Mouse (Mus musculus): ENCODE measurements at regions not wholly inside any gene's neighbourhood (a gene's known extent, or its start where the extent isn't known, plus 50 kb on each side); places are given as distances from the start of the nearest gene placed in this dataset.
A peak's percentile ranks its signal among the peaks of the same experiment; 100 is the strongest.

GRCm38 (mm10) chr3:34521357-34522053, 128.7 kb upstream of the Sox2 start:
- no peak overlapping the region for H3K27ac ChIP-seq (replicated peaks)
- H3K36me3 ChIP-seq, result no peaks in the 10 kb centered on the region
- H3K4me2 ChIP-seq (replicated peaks), result no peak overlapping the region
- no peak overlapping the region for H3K9ac ChIP-seq (replicated peaks)
- WGBS, result 64% methylated on average over 14 of the region's 14 CpGs
- 0 out of 2 replicates have a peak, but pooled peaks cover 9% of the 10 kb centered on the region for H3K9me3 ChIP-seq
- peaks cover 4% of the 10 kb centered on the region; the same call in 1 of the 2 replicates for H3K27me3 ChIP-seq
- H3K4me1 ChIP-seq, result peaks cover 7% of the 10 kb centered on the region
- H3K4me3 ChIP-seq, result no peak overlapping the region
- ATAC-seq (ENCODE audit: low FRiP score, low read depth), result peak; percentile 83

GRCm38 (mm10) chr3:34512503-34513145, 137.6 kb upstream of the Sox2 start:
- H3K4me2 ChIP-seq (replicated peaks), result no peak overlapping the region
- no peak for ATAC-seq (ENCODE audit: low FRiP score, low read depth)
- no peaks in the 10 kb centered on the region for H3K36me3 ChIP-seq
- H3K9ac ChIP-seq (replicated peaks), result no peak overlapping the region
- H3K9me3 ChIP-seq, result 0 out of 2 replicates have a peak, but pooled peaks cover 4% of the 10 kb centered on the region
- peaks cover 8% of the 10 kb centered on the region; the same call in 1 of the 2 replicates for H3K27me3 ChIP-seq
- H3K27ac ChIP-seq (replicated peaks), result no peak overlapping the region
- peaks cover 7% of the 10 kb centered on the region; the same call in 1 of the 2 replicates for H3K4me1 ChIP-seq
- H3K4me3 ChIP-seq, result no peak overlapping the region
- 92% methylated on average over 13 of the region's 13 CpGs for WGBS

GRCm38 (mm10) chr3:34510723-34511122, 139.5 kb upstream of the Sox2 start:
- Histone ChIP-seq H3K9ac (replicated peaks) (no peak overlapping the region), H3K27ac (replicated peaks) (no peak overlapping the region)

GRCm38 (mm10) chr3:34509160-34509559, 141.0 kb upstream of the Sox2 start:
- Histone ChIP-seq H3K27me3 (peaks cover 8% of the 10 kb centered on the region; the same call in 1 of the 2 replicates), H3K9ac (replicated peaks) (no peak overlapping the region), H3K36me3 (no peaks in the 10 kb centered on the region), H3K4me1 (peaks cover 12% of the 10 kb centered on the region; the same call in 1 of the 2 replicates), H3K27ac (replicated peaks) (no peak overlapping the region), H3K9me3 (no peaks in the 10 kb centered on the region), H3K4me2 (replicated peaks) (no peak overlapping the region), H3K4me3 (no peak overlapping the region)
- ATAC-seq (ENCODE audit: low FRiP score, low read depth), result no peak
- WGBS, result 49% methylated on average over 5 of the region's 5 CpGs

More at GRCm38 (mm10) chr3:34510723-34511122, 139.5 kb upstream of the Sox2 start:
- H3K4me1 ChIP-seq, result peaks cover 7% of the 10 kb centered on the region; the same call in 1 of the 2 replicates
- 89% methylated on average over 4 of the region's 4 CpGs for WGBS
- H3K4me3 ChIP-seq, result no peak overlapping the region
- 0 out of 2 replicates have a peak, but pooled peaks cover 4% of the 10 kb centered on the region for H3K9me3 ChIP-seq
- H3K36me3 ChIP-seq, result no peaks in the 10 kb centered on the region
- no peak for ATAC-seq (ENCODE audit: low FRiP score, low read depth)
- H3K27me3 ChIP-seq, result peaks cover 8% of the 10 kb centered on the region; the same call in 1 of the 2 replicates
- H3K4me2 ChIP-seq (replicated peaks), result no peak overlapping the region

DNA sequence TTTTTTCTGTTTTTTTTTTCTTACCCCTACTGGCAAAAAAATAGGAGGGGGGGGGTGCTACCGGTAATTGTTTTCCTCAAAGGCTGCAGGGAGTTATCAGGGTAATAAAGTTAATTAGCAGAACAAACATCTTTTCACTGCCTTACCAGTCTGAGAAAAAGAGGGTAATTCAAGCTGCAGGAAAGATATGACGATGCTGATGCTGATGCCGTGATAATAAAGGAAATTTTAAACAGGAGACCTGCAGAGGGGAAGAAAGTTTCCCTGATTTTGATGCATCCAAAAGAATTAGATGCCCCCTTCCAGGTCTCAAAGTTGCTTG, 145.7 kb upstream of the Sox2 start:
- WGBS, result 39% methylated on average over 3 of the region's 3 CpGs
- H3K4me1 ChIP-seq, result peaks cover 15% of the 10 kb centered on the region
- H3K9ac ChIP-seq (replicated peaks), result no peak overlapping the region
- H3K27ac ChIP-seq (replicated peaks), result no peak overlapping the region
- H3K4me2 ChIP-seq (replicated peaks), result no peak overlapping the region
- H3K27me3 ChIP-seq, result 0 out of 2 replicates have a peak, but pooled peaks cover 8% of the 10 kb centered on the region
- no peaks in the 10 kb centered on the region for H3K36me3 ChIP-seq
- no peaks in the 10 kb centered on the region for H3K9me3 ChIP-seq
- ATAC-seq (ENCODE audit: low FRiP score, low read depth), result no peak
- H3K4me3 ChIP-seq, result no peak overlapping the region

- Histone ChIP-seq H3K27ac (replicated peaks) (no peak overlapping the region), H3K27me3 (peaks cover 10% of the 10 kb centered on the region; the same call in 1 of the 2 replicates), H3K9ac (replicated peaks) (no peak overlapping the region), H3K36me3 (no peaks in the 10 kb centered on the region), H3K4me3 (no peak overlapping the region), H3K4me2 (replicated peaks) (no peak overlapping the region), H3K9me3 (no peaks in the 10 kb centered on the region), H3K4me1 (peaks cover 10% of the 10 kb centered on the region)
- peak; percentile 54; the same call in 1 of the 2 replicates for ATAC-seq (ENCODE audit: low FRiP score, low read depth)
- WGBS, result 70% methylated on average over 13 of the region's 13 CpGs
Observed at GRCm38 (mm10) chr3:34503874-34504572, 146.2 kb upstream of the Sox2 start.

GRCm38 (mm10) chr3:34496839-34497238, 153.4 kb upstream of the Sox2 start:
- Histone ChIP-seq H3K4me1 (no peaks in the 10 kb centered on the region), H3K4me3 (no peak overlapping the region), H3K27me3 (peaks cover 6% of the 10 kb centered on the region), H3K36me3 (no peaks in the 10 kb centered on the region), H3K4me2 (replicated peaks) (no peak overlapping the region), H3K9me3 (no peaks in the 10 kb centered on the region), H3K9ac (replicated peaks) (no peak overlapping the region), H3K27ac (replicated peaks) (no peak overlapping the region)
- no peak for ATAC-seq (ENCODE audit: low FRiP score, low read depth)
- WGBS, result 92% methylated on average over 8 of the region's 8 CpGs

DNA sequence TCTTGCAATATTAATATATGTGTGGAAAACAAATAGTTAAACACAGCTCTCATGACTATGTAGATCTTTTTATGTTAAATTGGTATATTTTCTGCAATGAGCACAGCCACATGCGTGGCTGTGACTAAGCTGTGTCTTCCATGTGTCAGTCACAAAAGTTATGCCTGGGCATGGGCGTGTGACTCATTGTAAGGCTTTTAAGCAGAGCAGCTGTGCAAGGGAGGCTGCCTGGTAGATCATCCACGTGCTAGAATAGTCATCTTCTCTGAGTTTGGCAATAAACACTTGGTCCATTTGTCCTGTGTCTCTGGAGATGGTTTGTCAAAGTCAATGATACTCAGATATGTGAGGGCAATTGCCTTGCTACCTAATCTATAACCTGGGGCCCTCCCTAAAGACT, 154.6 kb upstream of the Sox2 start:
- Histone ChIP-seq H3K9me3 (no peaks in the 10 kb centered on the region), H3K27me3 (peaks cover 6% of the 10 kb centered on the region), H3K36me3 (no peaks in the 10 kb centered on the region), H3K4me2 (replicated peaks) (no peak overlapping the region), H3K4me3 (no peak overlapping the region), H3K4me1 (no peaks in the 10 kb centered on the region), H3K27ac (replicated peaks) (no peak overlapping the region), H3K9ac (replicated peaks) (no peak overlapping the region)
- 77% methylated on average over 3 of the region's 3 CpGs for WGBS
- no peak for ATAC-seq (ENCODE audit: low FRiP score, low read depth)

DNA sequence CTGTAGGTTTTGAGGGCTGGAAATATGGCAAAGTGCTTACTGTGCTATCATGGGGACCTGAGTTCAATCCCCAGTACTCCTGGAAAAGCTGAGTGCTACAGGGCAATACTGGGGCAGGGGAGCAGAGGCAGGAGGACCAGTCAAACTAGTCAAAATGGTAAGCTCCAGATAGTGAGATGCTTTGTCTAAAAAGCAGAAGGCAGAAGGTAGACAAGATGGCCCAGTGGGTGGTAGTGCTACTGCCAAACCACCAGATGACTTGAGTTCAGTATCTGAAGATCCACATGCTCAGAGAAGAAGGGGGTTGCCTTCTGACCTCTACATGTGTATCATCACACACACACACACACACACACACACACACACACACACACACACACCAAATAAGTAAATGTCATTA, 156.3 kb upstream of the Sox2 start:
- no peak for ATAC-seq (ENCODE audit: low FRiP score, low read depth)
- no peak overlapping the region for H3K4me2 ChIP-seq (replicated peaks)

GRCm38 (mm10) chr3:34489008-34489407, 161.2 kb upstream of the Sox2 start:
- Histone ChIP-seq H3K4me2 (replicated peaks) (no peak overlapping the region), H3K27me3 (peaks cover 18% of the 10 kb centered on the region; the same call in 1 of the 2 replicates), H3K9ac (replicated peaks) (no peak overlapping the region), H3K4me3 (no peak overlapping the region), H3K9me3 (no peaks in the 10 kb centered on the region), H3K36me3 (no peaks in the 10 kb centered on the region), H3K27ac (replicated peaks) (no peak overlapping the region), H3K4me1 (peaks cover 10% of the 10 kb centered on the region)
- ATAC-seq (ENCODE audit: low FRiP score, low read depth), result no peak
- 80% methylated on average over 2 of the region's 2 CpGs for WGBS

More for the DNA sequence above, 156.3 kb upstream of the Sox2 start:
- Histone ChIP-seq H3K9me3 (no peaks in the 10 kb centered on the region), H3K27me3 (peaks cover 2% of the 10 kb centered on the region; the same call in 1 of the 2 replicates), H3K4me3 (no peak overlapping the region), H3K36me3 (no peaks in the 10 kb centered on the region), H3K27ac (replicated peaks) (no peak overlapping the region), H3K9ac (replicated peaks) (no peak overlapping the region), H3K4me1 (no peaks in the 10 kb centered on the region)

DNA sequence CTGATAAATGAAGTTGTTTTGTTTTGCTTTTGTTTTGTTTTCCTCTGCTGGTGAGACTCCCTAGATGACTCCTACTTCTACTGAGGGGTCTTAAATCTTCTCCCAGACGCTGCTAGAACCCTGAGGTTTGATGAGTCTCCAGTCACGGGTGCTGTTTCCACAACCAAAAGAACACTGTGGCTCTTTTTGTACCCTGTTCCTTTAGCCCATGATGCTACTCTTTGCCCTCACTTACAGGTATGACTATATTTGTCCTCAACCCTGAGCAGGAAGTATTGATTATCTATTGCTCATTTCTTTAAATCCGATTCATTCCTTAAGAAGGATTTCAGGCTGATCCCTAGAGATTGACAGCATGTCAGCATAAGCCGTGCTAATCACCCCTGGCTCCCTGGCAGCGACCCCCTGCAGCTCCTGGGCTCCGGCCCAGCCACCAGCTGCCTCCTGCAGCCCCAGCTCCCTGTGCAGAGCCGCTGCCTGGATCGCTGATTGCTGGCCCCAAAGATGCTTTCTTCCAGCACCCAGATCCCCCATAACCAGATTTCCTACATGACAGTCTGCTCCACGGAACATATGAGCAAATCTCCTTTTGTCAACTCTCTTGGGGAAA, 163.7 kb upstream of the Sox2 start:
- under 1% methylated on average over 9 of the region's 9 CpGs for WGBS
- Histone ChIP-seq H3K36me3 (no peaks in the 10 kb centered on the region), H3K9me3 (no peaks in the 10 kb centered on the region), H3K4me1 (peaks cover 17% of the 10 kb centered on the region), H3K4me3 (no peak overlapping the region), H3K27ac (replicated peaks) (no peak overlapping the region), H3K27me3 (peaks cover 18% of the 10 kb centered on the region; the same call in 1 of the 2 replicates), H3K9ac (replicated peaks) (no peak overlapping the region), H3K4me2 (replicated peaks) (0 out of 2 replicates have a peak overlapping the region, but pooled peaks have one; percentile 0)
- 0 out of 2 replicates have a peak, but pooled peaks have one; percentile 61 for ATAC-seq (ENCODE audit: low FRiP score, low read depth)
